Mouse (Mus musculus) left cerebral cortex, adult 8-10 months (tissue): ENCODE measurements at regions not wholly inside any gene's neighbourhood (a gene's known extent, or its start where the extent isn't known, plus 50 kb on each side); places are given as distances from the start of the nearest gene placed in this dataset.

Experiments used
- DNase-seq, 2 experiments: peaks; one replicate each; pipeline ENCODE4 v3.0.0; 2022; ENCODE audit warnings: low spot score in 2 of 2

DNA sequence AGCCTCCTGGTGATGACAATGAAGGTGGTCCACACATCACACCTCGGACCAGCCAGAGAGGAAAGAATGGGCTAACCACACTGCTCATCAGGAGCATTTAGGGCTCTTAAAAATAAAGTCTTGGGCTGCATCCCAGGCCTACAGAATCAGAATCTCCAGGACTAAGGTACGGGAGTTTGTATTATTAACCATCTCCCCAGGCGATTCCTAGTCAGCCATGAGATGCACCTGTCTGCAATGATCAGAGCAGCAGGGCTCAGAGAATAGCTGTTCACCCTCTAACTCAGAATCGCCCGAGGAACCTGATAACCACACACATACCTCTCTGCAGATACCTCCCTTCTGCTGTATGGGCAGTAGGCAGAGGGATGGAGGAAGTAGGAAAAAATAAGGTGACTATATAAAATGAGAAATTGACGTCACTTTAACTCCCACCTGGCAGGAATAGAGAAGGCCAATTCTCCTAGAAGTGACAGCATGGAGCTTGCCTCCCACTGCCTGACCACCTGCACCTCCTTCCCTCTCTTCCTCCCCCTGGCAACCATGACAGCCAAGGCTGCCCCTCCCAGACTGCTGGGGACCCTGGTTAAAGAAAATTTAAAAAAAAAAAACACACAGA, 401.5 kb upstream of the Rps6ka3 start:
- no peak for DNase-seq

DNA sequence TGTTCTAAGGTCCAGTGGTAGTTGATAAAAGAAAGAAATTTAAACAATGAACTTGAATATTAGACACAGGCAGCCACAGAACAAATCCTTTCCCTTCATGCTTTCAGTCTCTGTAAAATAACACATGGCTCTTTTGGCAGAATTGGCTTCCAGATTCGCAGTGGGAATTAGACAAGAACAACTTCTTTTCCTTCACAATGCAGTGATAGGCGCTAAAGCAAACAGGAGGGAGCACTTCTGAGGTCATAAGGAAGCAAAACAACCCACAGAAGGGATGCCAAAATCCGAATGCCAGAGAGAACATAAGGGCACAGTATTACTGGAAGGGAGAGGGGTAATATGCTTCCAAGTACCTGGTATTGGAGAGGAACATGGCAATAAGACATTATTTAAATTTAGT, 396.3 kb upstream of the Rps6ka3 start:
- no peak for DNase-seq

DNA sequence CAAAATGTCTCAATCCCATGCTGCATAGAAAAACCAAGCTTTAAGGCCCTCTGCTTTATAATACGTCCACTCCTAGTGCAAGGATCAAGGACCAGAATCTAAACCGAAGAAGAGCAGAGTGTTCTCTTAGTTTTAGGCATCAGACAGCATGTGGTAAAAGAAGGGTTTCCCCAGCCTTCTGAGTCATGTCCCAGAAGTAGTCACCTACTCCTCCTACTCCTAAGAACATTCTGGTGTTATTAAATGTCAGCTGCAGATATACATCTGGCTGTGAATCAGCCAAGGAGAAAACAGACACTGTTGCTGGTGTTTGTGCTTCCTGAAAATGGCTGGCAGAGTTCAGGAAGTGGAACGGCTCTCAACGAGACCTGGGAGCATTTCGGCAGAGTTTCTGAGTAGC, 372.6 kb upstream of the Rps6ka3 start:
- DNase-seq: no peak

DNA sequence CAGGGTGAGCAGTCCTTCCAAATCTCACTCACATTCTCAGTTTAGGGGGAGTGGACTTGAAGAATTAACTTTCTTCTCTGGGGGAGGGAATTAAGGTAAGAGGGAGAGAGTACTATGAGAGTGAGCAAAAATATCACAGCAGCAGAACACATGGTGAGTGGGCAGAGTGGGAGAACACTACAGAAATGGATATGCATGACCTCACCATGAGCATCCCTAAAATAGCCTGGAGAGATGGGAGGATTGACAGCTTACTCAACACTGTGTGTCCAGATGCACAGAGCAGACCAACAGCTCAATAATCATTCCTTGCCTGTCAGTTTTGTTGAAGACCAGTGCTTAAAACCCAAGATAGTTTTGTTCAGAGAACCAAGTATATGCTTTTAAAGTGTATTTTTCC, 357.8 kb upstream of the Rps6ka3 start:
- DNase-seq: peak; percentile 6 to 82
